Mouse (Mus musculus): ENCODE data around the gene Il27ra.
"Not testable (repeated sequence)": the region's sequence is repeated elsewhere in the genome, so short reads cannot be mapped to it uniquely, and the experiment has no call there.

The Il27ra gene

DNA sequence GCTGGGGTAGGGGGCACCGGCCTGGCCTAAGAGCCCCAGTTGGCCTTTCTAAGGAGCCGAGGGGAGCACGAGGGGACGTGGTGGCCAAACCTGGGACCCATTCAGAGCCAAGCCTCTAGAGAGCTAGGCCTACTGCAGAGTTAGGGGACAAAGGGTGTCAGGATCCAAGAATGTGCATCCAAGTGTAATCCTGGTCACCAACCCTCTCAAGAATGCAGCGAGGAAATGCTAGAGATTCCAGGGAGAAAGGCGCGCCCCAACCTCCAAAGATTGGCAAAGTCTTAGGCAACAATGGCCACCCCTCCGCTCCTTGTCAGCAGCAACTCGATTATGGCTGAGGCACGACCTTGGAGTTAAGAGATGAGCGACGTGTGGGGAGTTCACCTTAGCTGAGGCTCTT lies 20.8 kb downstream of the Il27ra start:
- DNase-seq (ENCODE audit: low read depth, low spot score): peak; percentile 91

DNA sequence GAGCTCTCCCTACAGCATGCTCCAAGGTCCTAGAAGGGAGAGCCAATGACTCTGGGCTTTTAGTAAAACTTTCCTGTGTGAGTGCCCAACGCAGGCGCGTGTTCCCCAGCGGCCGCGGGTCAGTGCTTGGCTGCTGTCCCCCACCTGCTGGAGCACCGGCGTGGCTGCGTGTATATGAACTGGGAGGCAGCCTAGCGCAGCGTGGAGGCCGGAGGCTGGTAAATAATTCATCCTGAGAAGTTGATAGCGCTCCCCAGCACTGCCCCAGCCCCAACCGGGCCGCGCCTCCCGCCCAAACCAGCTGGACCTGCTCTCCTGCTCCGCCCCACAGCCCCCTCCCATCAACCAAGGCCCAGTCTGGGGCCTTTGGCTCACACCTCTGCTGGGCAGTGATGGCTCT lies 21.3 kb downstream of the Il27ra start, which contains the start of gene Palm3:
Gene Palm3 (plus strand): TSS at position 376 of the 400 bp plus-strand sequence.
- DNase-seq (ENCODE audit: low read depth, low spot score): peak; percentile 60

DNA sequence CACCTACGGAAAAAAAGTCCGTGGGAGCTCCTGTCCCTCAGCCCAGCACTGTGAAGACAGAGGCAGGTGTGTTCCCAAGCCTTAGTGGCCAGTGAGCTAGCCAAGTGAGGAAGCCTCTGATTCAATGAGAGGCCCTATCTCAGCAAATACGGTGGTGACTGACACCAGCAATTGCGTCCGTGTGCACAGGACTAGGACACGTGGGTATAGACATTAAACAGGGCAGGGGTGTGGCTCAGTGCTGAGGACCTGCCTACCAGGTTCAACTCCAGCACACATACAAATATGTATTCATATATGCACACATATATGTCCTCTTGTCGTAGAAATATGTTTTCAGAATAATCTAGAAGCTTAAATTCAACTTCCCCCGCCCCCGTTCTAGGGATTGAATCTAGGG lies 22.7 kb downstream of the Il27ra start:
- DNase-seq (ENCODE audit: low read depth, low spot score): no peak

DNA sequence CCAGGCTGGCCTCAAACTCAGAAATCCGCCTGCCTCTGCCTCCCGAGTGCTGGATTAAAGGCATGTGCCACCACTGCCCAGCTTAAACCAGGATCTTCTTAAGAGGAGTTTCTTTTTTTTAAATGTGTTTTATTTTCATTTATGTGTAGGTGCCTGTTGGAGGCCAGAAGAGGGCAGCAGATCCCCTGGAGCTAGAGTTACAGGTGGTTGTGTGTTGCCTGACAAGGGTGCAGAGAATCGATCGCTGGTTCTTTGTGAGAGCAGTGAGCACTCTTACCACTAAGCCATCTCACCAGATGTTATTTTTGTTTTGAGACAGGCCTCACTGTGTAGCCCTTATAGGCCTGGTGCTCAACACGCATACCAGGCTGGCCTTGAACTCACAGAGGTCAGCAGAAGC lies 26.6 kb downstream of the Il27ra start:
- peak; percentile 39 for DNase-seq (ENCODE audit: low read depth, low spot score)

DNA sequence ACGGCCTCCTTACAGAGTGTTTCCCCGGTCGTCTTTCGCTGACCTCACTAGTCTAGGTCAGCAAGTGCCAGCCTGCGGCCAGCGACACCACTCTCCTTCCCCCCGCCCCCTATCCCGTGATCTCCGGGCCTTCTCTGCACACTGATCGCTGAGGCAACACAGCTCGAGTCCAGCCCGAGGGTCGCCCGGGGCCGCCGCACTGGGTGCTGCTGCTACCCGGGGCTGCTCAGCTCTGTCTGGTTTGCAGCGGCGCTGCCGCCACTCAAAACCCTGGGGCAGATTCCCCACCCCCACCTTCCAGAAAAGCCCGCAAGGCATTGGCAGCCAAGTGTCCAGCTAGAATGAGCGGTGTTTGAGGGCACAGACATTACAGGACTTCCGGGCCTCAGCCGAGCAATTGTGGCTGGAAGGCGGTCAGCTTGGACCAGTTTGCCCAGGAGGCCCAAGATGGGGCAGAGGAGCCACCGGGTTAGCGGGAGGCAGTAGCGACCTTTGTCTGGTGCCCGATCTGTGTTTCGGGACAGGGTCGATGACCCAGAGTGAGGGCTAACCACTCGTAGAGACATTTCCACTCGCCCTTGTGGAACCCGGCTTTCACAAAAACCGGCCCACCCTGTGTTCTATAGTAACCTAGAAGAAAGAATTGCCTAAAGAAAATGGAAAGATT lies 29.8 kb downstream of the Il27ra start:
- peak; percentile 38 for DNase-seq (ENCODE audit: low read depth, low spot score)

DNA sequence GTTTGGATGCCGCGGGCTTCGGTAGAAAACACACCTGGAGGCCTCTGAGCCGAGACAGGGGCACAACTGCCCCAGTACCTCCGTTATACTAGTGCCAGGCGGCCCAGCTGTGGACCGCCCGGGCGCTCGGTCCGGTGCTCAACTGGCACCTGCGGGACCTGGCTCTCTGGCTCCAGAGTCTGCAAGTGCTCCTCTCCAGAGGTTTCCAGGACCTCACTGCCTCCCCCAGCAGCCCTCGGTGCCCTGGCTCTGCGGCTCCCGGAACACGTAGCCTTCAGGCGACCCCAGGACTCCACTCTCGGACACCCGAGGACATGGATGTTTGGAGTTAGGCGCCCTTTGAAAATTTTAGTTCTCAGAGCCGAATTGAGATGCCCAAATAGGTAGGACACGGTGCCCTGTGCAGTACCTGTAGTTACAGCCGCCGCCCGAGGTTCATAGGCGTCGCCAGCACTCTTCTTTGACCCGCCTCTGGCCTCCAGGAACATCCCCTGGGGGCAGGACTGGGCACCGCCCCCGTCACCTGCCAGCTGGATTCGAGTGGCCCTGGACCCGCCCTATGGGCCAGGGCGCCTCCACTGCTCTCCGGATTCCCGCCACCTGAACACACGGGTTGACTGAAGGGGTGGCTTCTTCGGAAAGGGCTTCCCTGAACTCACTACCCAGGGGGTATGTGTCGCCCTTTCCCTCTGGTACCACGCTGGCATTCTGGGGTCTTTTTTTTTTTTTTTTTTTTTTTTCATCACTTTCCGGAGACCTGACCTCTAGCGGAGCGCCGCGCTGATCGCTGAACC lies 30.5 kb downstream of the Il27ra start, which contains the start of gene 2210011C24Rik:
Gene 2210011C24Rik (minus strand): TSS at position 467 of the 794 bp plus-strand sequence.
- peak; percentile 85 for DNase-seq (ENCODE audit: low read depth, low spot score)

DNA sequence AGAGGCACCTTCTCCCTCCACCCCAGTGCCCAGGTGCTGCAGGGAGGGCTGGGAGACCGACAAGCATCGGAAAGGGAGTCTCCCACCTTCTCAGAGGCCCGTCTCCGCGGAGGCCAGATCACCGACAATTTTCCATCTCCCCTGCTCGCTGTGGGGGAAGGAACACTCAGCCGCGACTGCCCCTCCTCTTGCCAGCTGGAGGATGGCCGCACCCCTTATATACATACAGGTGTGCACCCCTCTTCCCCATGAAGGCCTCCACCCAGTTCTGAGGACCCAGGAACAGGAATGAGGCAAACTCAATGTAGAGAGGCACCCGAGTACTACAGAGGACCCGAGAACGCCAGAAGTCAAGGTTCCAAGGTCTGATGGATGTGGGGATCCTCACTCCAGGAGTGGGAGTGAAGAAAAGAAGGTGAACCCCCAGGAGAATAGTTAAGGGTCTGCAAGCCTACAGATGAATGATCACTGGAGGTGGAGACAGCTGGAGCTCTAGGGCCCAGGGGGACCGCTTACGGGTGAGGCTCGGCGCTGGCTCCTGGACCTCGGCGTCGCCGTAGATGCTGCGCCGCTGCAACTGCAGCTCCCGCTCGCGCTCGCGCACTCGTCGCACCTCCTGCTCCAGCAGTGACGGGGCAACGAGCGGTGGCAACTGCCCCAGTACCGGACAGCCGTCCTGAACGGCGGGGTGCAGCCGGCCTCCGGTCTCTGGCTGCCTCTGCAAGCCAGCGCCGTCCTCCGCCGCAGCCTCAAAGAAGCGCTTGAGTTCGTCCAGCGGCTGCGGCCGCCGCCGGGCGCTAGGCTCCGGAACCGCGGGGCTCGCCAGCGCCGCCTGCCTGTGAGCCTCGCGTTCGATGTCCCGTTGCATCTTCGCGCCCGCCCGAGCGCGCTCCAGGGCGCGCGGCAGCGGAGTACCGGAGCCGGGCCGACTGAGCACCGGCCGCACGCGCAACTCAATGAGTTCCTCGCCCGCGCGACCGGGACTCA lies 31.5 kb downstream of the Il27ra start:
- DNase-seq (ENCODE audit: low read depth, low spot score): peak; percentile 85

DNA sequence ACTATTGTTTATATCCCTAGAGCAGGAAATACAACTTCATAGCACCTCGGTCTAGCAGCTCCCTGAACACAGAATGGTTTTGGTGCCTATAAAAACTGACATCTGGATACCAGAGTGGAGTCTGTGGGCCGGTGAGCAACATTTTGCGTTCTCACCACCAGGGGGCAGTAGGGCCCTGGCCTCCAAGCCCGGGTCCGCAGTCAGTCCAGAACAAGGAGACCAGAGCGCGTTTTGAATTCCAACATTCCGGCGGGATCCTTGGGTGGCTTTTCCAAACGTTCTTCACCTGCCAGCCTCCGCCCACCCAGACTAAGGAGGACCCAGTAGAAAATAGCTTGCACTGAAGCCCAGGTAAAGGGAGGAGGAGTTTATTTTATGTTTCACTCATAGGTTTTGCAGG lies 32.5 kb downstream of the Il27ra start:
- peak; percentile 92 for DNase-seq (ENCODE audit: low read depth, low spot score)

DNA sequence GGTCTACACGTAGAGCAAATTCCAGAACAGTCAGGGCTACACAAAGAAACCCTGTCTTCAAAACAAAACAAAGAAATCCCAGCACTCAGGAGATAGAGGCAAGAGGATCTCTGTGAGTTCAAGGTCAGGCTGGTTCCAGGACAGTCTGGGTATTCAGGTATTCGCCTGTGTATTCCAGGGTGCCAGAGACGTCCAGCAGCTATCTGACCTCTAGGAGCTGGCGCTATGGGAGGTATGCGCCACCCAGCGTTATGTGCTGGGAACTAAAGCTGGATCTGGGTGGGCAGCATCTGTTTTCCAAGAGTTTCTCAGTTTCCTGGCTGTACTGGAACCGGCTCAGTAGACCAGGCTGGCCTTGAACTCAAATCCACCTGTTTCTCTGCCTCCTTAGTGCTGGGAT lies 34.0 kb downstream of the Il27ra start:
- peak; percentile 87 for DNase-seq (ENCODE audit: low read depth, low spot score)

DNA sequence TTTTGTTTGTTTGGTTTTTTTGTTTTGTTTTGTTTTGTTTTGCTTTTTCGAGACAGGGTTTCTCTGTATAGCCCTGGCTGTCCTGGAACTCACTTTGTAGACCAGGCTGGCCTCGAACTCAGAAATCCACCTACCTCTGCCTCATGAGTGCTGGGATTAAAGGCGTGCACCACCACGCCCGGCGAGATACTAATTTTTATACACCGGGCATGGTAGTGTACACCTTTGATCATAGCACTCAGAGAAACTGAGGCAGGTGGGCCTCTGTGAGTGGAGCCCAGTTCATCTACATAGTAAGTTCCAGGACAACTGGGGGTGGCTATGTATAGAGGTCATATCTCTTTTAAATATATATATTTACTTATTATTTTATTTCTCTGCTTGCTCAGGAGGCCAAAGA lies 36.9 kb downstream of the Il27ra start:
- DNase-seq (ENCODE audit: low read depth, low spot score): not testable (repeated sequence)

DNA sequence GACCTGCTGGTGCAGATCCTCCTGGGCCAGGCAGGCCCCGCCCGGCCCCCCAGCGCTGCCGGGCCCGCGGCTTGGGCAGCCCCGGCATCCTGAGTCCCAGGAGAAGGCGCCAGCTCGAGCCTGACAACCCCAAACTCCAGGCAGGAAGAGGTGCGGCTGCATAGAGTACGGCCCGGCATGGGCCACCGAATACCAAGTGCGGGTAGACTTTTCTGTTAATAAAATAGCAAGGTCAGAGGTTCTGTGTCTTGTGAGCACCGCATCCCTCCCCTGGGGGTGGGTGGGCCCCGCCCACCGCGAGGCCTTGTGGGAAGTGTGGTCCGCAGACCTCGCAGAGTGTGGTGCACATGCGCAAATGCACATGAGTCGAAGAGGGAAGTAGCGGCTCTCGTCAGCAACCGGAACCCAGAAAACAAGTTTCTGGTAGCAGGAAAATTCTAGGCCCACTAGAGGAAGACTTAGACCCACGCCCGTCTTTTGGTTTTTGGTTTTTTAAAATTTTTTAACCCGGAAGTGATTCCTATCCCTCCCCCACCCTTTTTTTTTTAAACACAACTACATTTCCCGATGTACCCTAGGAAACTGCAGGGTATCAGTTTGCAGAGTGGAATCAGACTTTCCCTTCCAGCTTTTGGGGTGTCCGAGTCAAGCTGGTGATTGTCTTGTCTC lies 37.7 kb downstream of the Il27ra start:
- peak; percentile 97 for DNase-seq (ENCODE audit: low read depth, low spot score)

DNA sequence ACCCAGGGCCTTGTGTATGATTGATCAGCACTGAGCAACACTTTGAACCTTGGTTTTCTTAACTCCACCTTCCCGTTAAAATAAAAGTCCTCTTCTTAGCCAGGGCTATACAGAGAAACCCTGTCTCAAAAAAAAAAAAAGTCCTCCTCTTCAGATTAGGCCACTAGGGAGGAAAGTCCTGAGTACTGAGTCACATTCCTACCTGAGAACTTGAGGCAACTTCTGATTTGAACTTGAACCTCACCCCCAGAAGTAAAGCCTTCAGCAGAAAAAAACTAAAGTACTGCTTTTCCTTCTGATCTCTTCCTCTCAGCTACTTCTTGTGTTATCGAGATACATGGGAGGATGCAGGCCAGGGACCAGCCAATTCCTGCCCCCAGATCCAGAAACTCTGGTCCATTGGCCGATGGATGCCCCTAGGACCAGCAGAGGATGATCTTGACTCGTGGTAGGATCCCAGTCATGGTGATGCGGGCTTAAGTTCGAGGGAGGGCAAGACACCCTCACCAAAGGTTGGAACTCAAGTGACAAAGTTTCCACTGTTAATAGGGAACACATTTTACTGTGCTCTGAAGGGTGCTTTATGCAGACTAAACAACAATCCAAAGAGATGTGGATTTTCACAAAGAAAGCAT lies 38.7 kb downstream of the Il27ra start:
- no peak for DNase-seq (ENCODE audit: low read depth, low spot score)

DNA sequence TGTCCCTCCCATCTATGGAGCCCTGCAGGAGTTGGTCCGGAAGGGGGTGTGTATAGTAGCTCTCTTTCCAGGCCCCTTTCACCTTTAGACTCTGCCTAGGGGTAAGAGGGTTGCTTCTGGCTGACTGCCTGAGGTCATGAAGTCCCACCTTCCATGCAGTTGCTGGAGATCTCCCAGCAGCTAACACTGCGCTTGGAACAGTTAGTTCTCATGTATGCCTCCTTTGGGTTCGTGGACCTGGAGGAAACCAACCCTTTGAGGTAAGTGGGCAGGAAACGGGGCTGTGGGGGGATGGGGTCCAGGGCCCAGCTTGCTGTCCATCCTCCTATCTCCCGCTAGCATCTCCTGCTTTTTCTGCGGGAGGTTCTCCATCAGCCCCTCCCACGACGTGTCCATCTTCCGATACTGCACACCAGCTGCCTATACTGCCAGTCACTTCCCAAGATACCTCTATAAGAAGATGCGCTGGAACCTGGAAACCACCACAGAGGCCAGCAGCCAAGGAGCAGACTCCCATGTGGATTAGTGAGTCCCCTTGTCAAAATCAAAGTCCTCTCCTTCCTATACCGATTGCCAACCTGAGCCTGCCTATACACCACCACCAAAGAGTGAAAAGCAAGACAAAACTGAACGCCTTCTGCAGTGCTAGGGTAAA lies 39.3 kb downstream of the Il27ra start:
- no peak for DNase-seq (ENCODE audit: low read depth, low spot score)

DNA sequence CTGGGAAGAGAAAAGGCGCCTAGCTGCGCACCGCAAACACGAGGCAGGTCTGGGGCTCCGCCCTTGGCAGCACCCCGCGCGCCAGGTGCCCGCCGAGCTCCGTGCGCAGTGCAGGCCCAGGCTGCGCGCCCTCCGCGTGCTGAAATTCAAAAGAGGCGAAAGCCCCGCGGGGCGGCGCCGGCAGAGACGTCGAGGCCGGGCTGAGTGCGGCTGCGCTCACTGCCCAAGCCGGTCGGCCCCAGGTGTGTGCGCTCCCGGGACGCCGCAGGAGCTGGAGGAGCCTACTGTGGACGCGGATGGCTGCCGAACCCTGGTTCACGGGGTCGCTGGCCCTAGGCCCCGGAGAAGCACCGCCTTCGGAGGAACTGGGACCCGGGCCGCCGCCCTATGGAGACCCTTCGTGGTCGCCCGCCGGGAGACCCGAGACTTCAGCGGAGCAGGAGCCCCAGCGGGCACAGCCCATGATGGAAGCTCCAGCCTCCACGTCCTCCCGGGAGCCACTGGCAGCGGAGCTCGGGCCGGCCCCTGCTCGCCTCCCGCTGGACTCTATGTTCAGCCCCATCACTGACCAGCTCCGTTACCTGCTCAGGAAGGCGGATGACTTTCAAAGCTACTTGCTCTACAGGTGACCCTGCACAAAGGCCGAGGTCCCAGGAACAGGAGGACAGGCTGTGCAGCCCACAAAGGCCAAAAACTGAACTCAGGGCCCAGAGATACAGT lies 40.9 kb downstream of the Il27ra start, which contains the start of gene 1700067K01Rik:
Gene 1700067K01Rik (plus strand): TSS at position 222 of the 720 bp plus-strand sequence.
- DNase-seq (ENCODE audit: low read depth, low spot score): peak; percentile 75

DNA sequence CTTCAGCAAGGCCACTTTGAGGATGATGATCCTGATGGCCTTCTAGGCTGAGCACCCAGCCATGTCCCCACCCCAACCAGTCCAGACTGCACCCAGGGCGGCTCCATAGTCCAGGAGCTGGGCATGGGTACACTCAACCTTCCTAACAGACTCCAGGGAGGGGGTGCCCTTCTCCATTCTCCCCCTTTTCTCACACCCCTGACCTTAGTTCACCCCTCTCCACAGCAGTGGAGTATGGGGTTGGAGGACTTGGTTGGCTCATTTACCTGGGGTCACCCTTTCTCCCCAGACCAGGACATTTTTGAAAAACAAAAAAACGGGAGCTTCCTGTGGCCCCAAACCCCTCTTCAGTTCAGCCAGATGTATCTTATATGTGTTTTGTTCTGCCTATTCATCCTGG lies 42.6 kb downstream of the Il27ra start:
- no peak for DNase-seq (ENCODE audit: low read depth, low spot score)

DNA sequence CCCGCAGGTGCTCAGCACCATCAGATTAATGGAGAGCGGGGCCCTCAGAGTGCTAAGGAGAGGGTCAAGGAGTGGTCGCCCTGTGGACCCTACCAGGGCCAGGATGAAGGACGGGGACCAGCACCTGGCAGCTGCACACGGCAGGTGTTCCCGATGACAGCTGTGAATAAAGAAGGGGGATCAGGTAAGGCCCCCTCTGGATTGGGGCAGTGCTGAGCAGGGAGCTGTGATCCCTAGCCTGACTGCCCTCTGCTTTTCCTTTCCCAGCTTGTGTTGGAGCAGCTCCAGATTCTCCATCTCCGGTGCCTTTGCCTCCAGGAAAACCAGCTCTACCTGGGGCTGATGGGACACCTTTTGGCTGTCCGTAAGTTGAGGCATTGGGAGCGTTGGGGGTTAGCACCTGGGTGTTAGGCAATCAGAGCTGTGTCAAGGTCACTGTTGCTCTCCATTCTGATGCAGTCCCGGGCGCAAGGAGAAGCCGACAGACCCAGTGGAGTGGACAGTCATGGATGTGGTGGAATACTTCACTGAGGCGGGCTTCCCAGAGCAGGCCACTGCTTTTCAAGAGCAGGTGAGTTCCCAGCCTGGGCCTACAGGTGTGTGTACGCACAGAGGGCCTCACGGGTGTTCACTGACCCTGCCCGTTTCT lies 43.2 kb downstream of the Il27ra start:
- DNase-seq (ENCODE audit: low read depth, low spot score): no peak

DNA sequence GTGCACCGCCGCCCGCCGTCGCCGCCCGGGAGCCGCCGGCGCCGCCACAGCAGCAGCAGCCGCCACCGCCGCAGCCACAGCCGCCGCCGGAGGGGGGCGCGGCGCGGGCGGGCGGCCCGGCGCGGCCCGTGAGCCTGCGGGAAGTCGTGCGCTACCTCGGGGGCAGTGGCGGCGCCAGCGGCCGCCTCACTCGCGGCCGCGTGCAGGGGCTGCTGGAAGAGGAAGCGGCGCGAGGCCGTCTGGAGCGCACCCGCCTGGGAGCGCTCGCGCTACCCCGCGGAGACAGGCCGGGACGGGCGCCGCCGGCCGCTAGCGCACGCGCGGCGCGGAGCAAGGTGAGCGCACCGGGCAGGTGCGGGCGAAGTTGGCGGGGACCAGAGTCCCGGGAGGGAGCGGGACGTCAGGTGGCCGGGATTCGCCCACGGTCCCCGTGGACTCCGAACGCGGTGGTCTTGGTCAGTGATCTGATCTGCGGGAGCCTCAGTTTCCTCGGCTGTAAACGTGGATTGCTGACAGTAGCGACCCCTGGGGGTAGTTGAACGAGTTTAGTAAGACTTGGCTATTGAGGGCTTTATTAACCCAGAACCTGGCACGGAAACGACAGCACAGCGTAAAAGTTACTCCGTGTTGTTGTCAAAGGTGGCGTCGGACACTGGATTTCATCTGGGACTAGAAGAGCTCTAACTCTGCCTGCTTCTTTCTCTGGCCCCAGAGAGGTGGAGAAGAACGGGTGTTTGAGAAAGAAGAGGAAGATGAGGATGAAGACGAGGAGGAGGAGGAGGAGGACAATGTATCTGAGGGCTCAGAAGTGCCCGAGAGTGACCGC lies 43.9 kb downstream of the Il27ra start:
- DNase-seq (ENCODE audit: low read depth, low spot score): peak; percentile 87
